Mouse (Mus musculus) adrenal gland, postnatal 25 days (tissue): ENCODE data around the gene Elane. TPM values are rescaled to one million over a fixed set of nuclear protein-coding genes. Genes with fewer than 3 reads are reported as not detected.

Experiments used
- DNase-seq: peaks from one replicate; pipeline ENCODE4 v3.0.0; 2021; ENCODE audit warnings: mixed read lengths
- long read RNA-seq: library from polyadenylated mRNA; stranded (forward); transcript quantifications from one replicate; pipeline ENCODE4 v2.0.0, GENCODE M21; 2021
- total RNA-seq: library from RNA; stranded (reverse); gene quantifications from 2 replicates; pipeline ENCODE4 v1.2.3, GENCODE M21; 2021

The Elane gene
- total RNA-seq: not detected in 2 replicates
- long read RNA-seq: 0 reads

DNA sequence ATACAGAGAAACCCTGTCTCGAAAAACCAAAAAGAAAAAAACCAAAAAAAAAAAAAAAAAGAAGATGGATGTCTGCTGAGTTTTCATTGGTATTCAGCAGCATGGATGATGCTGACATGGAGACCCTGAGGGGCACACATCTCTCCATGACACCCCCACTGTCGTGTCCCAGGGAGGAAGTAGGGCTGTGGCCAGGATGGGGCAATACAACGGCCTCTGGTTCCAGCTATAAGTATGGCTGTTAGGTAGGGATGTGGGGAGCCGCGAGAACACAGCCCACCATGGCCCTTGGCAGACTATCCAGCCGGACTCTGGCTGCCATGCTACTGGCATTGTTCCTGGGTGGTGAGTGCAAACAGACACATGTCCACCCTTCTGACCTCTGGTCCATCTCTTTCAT is at the start of gene Elane:
Gene Elane, plus strand, starts transcription at position 194 of the 400 bp plus-strand sequence.
- DNase-seq: no peak

DNA sequence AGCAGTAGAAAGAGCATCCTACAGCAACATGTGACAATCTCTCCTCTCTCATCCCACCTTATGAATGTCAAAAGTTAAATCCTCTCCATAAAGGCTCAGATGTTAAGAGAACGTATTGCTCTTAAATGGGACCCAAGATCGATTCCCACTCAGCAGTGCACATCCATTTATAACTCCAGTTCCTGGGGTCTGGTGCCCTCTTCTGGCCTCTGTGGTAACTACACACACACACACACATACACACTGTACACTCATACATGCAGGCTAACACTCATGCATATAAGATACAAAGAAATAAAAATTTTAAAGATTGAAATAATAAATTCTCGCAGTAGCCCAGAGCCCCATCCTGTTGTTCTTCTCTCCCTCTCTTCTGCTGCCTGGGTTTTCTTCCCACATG is 49.1 kb upstream of the Elane start:
- no peak for DNase-seq

- DNase-seq: no peak
Measured at GRCm38 (mm10) chr10:79838151-79838550, 47.9 kb upstream of the Elane start.

- DNase-seq: no peak
Measured at GRCm38 (mm10) chr10:79840091-79840490, 46.0 kb upstream of the Elane start.

DNA sequence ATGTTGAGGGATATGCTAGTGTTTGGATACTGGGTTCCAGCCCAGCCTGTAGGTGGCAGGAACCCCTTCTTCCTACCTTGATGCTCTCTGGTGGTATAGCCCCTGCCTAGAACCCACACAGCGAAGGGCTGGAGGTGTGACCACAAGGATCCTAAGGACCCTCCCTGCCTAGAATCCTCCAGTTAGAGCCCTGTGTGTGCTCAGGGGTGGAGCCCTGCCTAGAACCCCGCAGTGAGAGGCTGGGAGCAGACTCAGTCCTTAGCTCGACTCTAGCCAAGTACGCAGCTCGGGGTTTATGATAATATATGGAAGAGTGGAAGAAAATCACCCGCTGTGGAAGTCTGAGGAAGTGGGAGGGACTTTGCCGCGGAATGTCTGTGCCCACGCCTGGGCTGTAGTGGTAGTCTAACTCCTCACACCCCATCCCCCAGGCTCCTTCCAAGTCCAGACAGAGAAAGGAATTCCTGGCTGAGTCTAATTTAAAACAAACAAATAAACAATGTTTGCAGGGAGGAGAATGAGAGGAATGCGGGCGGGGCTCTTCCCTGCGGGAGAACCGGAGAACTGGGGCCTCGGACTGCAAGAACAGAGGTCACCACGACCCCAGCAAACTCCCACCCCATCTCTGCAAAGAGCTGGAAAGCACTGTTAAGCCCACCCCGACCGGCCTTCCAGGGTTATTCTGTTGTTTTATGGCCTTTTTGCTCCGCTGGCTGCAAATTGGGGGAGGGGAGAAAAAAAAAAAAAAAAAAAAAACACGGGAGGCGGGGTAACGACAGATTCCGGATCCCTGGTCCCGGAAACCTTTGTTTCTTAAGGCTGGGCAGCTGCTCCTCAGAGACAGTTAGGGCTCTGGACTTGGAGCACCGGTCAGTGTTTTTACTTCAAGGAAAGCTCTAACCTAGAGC is 45.1 kb upstream of the Elane start:
- no peak for DNase-seq

GRCm38 (mm10) chr10:79842322-79842721 is 43.7 kb upstream of the Elane start:
- DNase-seq: no peak

DNA sequence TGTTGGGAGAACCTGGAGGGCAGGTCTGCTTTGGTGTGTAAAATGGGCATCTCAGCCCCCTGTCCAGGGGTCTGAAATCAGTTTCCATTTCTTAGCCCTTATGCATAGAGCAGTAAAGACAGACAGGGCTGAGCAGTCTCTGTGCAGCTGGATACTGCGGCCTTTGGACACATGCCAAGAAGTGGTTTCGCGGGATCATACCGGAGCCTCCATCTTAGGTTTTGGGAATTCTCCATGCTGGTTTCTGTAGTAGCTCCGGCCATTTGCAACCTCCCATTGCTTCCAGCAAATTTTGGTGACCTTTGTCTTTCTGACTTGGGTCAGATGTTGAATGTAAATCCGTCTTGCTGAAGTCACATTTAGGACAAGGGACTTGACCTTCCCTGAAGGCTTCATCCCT is 42.6 kb upstream of the Elane start:
- DNase-seq: no peak

- no peak for DNase-seq
Measured at GRCm38 (mm10) chr10:79846553-79846952, 39.5 kb upstream of the Elane start.

DNA sequence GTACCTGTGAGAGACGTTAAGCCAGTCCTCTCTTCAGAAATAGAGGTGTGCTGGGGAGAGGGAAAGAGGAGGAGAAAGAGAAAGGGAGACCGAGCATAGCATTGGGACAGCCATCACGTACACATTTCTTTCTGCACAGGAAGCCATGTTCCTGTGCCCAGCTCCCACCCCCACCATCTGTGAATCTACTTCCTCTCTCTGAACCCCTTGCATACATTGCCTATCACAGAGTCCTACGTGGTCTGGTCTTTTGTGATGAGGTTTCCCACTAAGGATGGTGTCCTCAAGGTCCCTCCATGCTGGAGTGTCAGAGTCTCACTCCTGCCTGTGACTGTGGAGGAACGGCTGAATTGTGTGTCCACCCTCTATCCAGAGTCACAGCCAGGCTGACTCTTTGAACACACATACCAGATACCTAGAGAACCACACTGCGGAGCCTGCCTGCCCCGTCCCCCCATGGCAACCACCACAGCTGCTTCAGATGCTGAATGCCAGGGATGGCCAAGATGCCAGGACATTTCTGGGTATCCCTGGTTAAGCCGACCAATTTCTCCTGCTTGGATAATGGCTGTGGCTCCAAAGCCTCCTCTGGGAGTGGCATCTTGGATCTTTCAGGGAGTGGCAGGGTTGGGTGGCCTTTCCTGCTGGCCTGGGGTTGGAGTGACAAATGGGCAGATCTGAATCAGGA is 36.0 kb upstream of the Elane start:
- no peak for DNase-seq

DNA sequence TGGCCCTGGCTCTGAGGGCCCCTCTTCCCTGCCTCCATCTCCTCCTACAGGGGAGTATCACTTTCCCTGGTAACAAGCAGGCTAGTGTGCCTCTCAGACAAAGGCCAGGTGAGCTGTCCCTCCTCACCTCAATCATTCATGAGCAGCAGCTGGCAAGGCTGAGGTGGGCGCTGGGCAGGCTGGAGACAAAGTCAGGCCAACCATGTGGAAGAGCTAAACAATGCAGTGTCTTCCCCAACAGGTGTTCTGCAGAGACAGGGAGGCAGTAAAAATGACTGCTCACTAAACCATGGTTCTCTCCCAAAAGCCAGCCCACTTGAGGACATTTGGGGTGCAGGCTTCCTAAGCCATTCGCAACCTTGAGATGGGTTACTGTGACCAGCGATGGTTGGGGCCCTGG is 34.4 kb upstream of the Elane start:
- no peak for DNase-seq

- DNase-seq: no peak
Measured at GRCm38 (mm10) chr10:79852107-79852789, 33.8 kb upstream of the Elane start.

- DNase-seq: no peak
Measured at GRCm38 (mm10) chr10:79852827-79853226, 33.2 kb upstream of the Elane start.

GRCm38 (mm10) chr10:79853392-79853791 is 32.7 kb upstream of the Elane start:
- DNase-seq: peak; percentile 98

DNA sequence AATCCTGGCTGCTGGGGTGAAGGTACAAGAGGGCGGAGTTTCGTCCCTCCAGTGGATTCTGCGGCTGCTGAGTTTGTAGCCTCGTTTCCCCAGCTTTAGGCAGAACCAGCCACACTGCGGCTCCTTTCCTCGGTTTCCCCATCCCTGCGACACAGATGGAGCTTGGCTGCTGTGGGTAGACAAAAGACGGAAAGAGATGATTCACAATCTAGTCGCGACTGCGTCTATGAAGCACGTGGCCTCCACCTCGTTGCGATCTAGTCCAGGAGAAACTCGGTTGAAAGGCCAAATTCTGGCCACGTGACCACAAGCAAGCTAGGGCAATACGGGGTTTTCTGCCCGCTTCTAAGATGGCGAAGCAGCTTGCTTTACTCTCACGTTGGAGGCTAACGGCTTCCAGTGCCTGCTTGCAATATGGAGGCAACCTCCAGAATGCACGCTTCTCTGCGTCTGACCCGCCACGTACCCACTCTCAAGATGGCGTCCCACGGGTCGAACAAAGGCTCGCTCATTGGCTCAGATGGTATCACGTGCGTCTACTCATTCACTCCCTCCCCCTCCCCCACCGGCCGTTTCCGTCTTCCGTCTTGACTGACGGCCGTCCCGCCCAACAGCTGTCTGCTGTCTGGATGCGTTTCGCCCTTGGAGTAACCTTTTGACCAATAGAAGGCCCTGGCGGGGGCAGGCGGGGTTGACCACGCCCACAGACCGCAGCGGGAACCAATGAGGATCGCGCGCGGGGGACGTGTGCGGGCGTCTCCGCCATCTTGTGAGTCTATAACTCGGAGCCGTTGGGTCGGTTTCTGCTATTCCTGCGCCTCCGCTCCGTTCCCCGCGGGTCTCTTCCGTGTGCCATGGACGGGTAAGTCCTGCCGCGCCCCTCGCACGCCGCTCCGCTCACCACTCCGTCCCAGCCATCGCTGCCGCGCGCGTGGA is 31.9 kb upstream of the Elane start, which contains the start of gene Ptbp1:
Gene Ptbp1, plus strand, starts transcription at position 568 of the 936 bp plus-strand sequence.
- peak; percentile 99 for DNase-seq

DNA sequence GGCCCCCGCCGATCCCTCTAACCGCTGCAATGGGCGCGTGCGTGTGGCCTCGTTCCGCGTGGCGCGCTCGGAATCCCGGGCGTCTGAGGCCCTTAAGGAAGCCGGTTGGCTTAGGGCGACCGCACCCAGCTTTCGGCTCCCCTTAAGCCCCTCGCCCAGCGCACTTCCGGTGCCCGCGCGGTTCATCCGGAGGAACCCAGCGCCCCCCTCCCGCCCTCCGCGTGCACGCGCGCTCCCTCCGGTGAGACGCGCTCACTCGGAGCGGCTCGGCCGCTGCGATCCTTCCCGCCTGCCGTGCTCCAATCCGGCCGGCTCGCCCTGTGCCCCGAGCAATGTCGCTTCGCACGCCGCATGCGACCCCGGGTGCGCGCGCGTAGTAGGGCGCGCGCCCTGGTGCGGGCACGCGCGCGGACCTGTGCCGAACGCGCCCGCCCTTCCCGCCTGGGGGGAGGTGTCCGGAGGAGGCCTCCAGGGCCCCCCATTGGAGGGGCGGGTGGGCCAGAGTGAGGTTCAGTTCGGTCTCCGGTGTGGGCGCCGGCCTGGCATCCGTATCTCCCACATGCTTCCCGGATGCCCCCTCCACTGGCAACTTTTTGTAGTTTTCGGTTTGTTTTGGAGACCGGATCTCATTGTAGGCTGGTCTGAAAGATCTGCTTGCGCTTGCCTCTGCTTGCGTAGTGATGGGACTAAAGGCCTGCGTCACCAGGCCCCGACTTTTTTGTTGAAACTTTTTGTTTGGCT is 31.1 kb upstream of the Elane start:
- peak; percentile 74 for DNase-seq

- DNase-seq: no peak
Measured at GRCm38 (mm10) chr10:79855558-79856184, 30.4 kb upstream of the Elane start.

GRCm38 (mm10) chr10:79856280-79856679 is 29.8 kb upstream of the Elane start:
- no peak for DNase-seq

DNA sequence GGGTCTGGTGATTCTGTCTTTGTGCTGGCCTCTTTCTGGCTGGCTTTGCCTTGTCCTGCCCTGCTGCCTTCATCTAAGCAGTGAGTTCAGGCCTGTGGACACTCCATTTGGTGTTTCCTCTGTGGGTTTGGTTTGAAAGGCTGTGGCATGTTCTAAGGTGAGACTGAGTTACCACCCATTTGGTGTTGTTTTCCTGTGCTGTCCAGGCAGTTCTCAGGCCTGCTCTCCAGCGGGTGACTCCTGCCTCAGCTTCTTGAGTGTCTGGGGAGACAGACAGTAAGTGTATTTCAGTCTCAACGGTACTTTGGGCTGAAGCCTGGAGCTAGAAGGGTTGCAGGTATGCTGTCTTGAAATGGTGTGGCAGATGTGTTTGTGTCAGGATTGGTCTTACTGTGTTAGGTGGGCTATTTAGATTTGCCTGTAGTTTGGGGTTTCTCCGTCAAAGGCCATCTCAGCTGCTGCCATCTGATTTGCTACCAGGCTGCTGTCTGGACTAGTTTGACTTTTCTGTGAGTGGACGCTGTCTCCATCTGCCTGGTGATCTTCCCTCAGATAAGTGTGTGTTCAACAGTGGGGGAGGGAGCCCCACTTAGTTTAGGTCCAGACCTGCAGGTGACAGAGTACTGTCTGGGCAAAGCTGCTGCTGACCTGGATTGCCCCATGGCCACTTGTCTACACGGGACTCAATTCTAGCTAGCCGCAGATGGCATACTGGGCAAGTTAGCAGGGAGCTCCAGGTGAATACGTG is 29.2 kb upstream of the Elane start:
- DNase-seq: peak; percentile 8

DNA sequence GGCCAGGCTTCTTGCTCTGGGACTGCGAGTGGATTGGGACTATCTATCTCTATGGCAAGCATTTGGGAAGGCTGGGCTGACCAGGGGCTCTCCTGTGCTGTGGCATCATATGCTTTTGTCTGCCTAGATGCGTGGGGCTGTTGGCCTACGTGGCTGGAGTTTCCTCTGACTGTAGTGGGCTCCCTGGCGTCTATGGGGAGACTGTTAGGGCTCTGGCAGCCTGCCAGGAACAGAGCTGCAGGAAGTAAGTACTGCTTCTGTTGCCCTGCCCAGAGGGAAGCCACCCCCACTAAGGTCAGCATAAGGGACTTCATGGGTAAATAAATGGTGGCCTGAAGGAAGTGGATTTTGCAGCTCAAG is 28.6 kb upstream of the Elane start:
- DNase-seq: peak; percentile 68

DNA sequence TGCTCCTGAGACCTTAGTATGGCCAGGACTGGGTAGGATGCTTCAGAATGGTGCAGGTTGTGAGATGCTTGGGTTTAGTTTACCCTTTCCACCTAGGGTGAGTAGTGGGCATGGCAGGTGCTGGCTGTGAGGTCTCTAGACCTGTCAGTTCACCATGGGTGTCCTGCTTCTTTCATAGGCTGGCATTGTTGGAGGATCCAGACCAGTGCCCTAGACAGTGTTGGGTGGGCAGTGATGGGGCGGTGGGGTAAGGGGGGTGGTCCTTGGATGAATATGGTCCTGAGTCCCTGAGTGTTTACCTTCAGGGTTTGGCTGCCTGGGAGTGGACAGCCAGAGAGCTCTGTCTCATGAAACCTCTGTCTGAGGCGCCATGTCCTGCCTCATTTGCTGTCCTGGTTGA is 28.2 kb upstream of the Elane start:
- DNase-seq: no peak
